Mouse (Mus musculus) gastrocnemius, postnatal 4 days (tissue): ENCODE results near the gene Itsn1. TPM values are rescaled to one million over a fixed set of nuclear protein-coding genes. Genes with fewer than 3 reads are reported as not detected.

Experiments
- microRNA-seq: library from miRNA; unstranded; fragments of <30 nt; microRNA quantifications from one replicate; pipeline ENCODE4 v1.2.0, GENCODE M21; 2021
- total RNA-seq, 2 experiments: library from RNA; stranded (reverse); gene quantifications; 2 replicates each; pipeline ENCODE4 v1.2.3; 2021

Gene Itsn1
- total RNA-seq, 2 experiments from 2014 or later, result 80.4 to 82.9 TPM

Small RNAs within 50 kb of the gene (microRNA-seq; reads per million reads assigned to microRNA genes)
- not detected for gene Gm27773

Other genes with a start within 250 kb of the Itsn1 start
- 10 to 100 TPM; 61.8 to 63.4 TPM for gene Ifnar1, start 244.0 kb upstream of the Itsn1 start, total RNA-seq
- gene Ifngr2, start 182.2 kb upstream of the Itsn1 start, total RNA-seq, result 10 to 100 TPM; 47.9 to 52.5 TPM
- gene Tmem50b, start 131.5 kb upstream of the Itsn1 start, total RNA-seq, result 10 to 100 TPM; 12.3 to 12.8 TPM
- 1 to 10 TPM; 2.9 to 3.9 TPM for gene Dnajc28, start 110.3 kb upstream of the Itsn1 start, total RNA-seq
- gene Gart, start 82.3 kb upstream of the Itsn1 start, total RNA-seq, result 10 to 100 TPM; 73.3 to 83.7 TPM
- 100 to 1,000 TPM; 169 to 203 TPM for gene Son, start 81.8 kb upstream of the Itsn1 start, total RNA-seq
- gene Donson, start 40.5 kb upstream of the Itsn1 start, total RNA-seq, result 1 to 10 TPM; 6.9 to 9.6 TPM
- 10 to 100 TPM; 26.6 to 27.2 TPM for gene Cryzl1, start 306 bp upstream of the Itsn1 start, total RNA-seq